Mouse (Mus musculus) small intestine, adult 2 months (tissue): ENCODE measurements at regions not wholly inside any gene's neighbourhood (a gene's known extent, or its start where the extent isn't known, plus 50 kb on each side); places are given as distances from the start of the nearest gene placed in this dataset.

ENCODE experiments used
- CTCF ChIP-seq: fragments of 200-500 bp; IDR thresholded peaks from 2 replicates; pipeline ENCODE4 v1.5.1; 2012; ENCODE audit warnings: low read depth, mild to moderate bottlenecking, control low read depth, inconsistent platforms, low read length, moderate library complexity, mixed read lengths; ENCODE audit not compliant: insufficient replicate concordance, insufficient read length; ENCODE audit errors: extremely low read depth
- POLR2A ChIP-seq: fragments of 200-500 bp; IDR thresholded peaks from 2 replicates; pipeline ENCODE4 v1.6.1; 2012; ENCODE audit warnings: low read depth, mild to moderate bottlenecking, control low read depth, inconsistent platforms, low read length, moderate library complexity

DNA sequence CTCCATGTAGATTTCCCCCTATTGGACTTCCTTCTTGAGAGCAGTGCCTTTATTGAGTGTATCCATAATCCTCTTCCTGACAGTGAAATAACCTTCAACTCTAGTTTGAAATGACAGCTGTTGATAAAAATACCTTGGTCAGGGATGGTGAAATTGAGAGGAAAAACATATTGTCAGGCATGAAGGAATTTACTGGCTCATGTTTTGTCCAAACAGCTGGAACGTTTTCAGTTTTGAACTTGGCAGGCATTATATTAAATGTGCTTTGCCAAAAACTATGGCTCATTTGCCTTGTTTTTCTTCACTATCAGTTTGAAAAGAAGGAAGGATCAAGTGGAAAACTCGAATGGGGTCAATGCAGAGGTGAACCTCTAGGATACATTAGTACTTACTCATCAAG is 457.7 kb upstream of the Ccdc54 start:
- TF ChIP-seq CTCF (no peak), POLR2A (no peak)
